Mouse (Mus musculus) neural tube, embryonic 13.5 days (tissue): ENCODE measurements around the gene Nup98. TPM values are rescaled to one million over a fixed set of nuclear protein-coding genes. Genes with fewer than 3 reads are reported as not detected.
A peak's percentile ranks its signal among the peaks of the same experiment; 100 is the strongest.

Experiments used
- ATAC-seq: fragments of 200-750 bp; cut with Nextera tagmentation; 2 replicates; pipeline ENCODE4 v1.8.0; 2017; ENCODE audit warnings: low read depth, mild to moderate bottlenecking, moderate TSS enrichment, moderate library complexity
- H3K27ac ChIP-seq: fragments of 300-500 bp; sonication (generic); replicated peaks from 2 replicates; pipeline ENCODE4 v1.5.1; 2015; ENCODE audit warnings: moderate library complexity, mild to moderate bottlenecking, inconsistent platforms
- H3K27me3 ChIP-seq: fragments of 300-500 bp; sonication (generic); 2 replicates; pipeline ENCODE4 v1.6.1; 2015; ENCODE audit warnings: mild to moderate bottlenecking, inconsistent platforms
- H3K36me3 ChIP-seq: fragments of 300-500 bp; sonication (generic); 2 replicates; pipeline ENCODE4 v1.6.1; 2015; ENCODE audit warnings: mild to moderate bottlenecking, inconsistent platforms
- H3K4me1 ChIP-seq: fragments of 300-500 bp; sonication (generic); replicated peaks from 2 replicates; pipeline ENCODE4 v1.6.1; 2015; ENCODE audit warnings: inconsistent platforms
- H3K4me2 ChIP-seq: fragments of 300-500 bp; sonication (generic); 2 replicates; pipeline ENCODE4 v1.6.1; 2015; ENCODE audit warnings: inconsistent platforms, mild to moderate bottlenecking, moderate library complexity
- H3K4me3 ChIP-seq: fragments of 300-500 bp; sonication (generic); 2 replicates; pipeline ENCODE4 v1.5.1; 2015; ENCODE audit warnings: mild to moderate bottlenecking, inconsistent platforms
- H3K9ac ChIP-seq: fragments of 300-500 bp; sonication (generic); 2 replicates; pipeline ENCODE4 v1.6.1; 2015; ENCODE audit warnings: moderate library complexity, mild to moderate bottlenecking, inconsistent platforms
- H3K9me3 ChIP-seq: fragments of 300-500 bp; sonication (generic); 2 replicates; pipeline ENCODE4 v1.6.1; 2016; ENCODE audit warnings: inconsistent platforms
- WGBS: fragments of 180-500 bp; shearing (Covaris S2); methylation state at CpG from one replicate; pipeline ENCODE4 v1.1.7; 2015; 5-methylcytosine and 5-hydroxymethylcytosine counted together
- polyA plus RNA-seq: library from polyadenylated mRNA; unstranded; fragments of >200 nt; fragmentation: Nextera tagmentation; extraction: Ambion mirVana; gene quantifications from 2 replicates; pipeline ENCODE4 v1.2.1, GENCODE M21; 2015

Gene Nup98
- polyA plus RNA-seq, 1 experiment from 2014 or later: 21.6 TPM

DNA sequence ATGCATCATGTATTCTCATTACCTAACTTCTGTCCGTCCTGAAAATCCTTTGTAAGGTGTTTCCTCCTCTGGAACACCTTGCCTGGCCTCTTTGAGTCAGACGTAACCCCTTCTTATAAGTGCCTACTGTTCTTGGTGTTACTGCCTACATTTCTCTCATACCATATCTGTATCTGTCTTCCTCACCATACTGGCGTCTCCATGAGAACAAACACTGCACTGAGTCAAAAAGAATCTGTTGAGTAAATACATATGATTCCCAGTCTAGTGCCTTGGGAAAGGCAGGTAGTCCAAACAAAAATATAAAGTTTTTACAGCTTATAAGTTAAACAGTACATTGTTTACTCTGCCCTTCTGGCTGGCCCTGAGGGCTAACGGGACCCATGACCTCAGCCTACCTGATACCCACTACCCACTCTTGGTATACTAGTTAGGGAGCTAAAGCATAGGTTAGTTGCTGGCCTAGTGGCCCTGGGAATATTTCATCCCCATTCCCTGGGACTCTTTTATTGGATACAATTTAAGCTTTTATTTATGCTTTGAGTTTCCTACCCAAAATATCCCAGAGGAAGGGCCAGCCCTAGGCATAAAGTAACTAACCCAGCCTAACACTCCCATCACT, 18.2 kb upstream of the Nup98 start:
- H3K4me3 ChIP-seq: no peak overlapping the region
- no peaks in the 10 kb centered on the region for H3K27me3 ChIP-seq
- 0 out of 2 replicates have a peak, but pooled peaks cover 4% of the 10 kb centered on the region for H3K9me3 ChIP-seq
- no peak overlapping the region for H3K9ac ChIP-seq
- no peak for ATAC-seq
- H3K27ac ChIP-seq: no peak overlapping the region
- peaks cover 1% of the 10 kb centered on the region; the same call in 1 of the 2 replicates for H3K4me1 ChIP-seq
- WGBS: 94% methylated on average over 4 of the region's 4 CpGs
- no peak overlapping the region for H3K4me2 ChIP-seq
- 0 out of 2 replicates have a peak, but pooled peaks cover 12% of the 10 kb centered on the region for H3K36me3 ChIP-seq

DNA sequence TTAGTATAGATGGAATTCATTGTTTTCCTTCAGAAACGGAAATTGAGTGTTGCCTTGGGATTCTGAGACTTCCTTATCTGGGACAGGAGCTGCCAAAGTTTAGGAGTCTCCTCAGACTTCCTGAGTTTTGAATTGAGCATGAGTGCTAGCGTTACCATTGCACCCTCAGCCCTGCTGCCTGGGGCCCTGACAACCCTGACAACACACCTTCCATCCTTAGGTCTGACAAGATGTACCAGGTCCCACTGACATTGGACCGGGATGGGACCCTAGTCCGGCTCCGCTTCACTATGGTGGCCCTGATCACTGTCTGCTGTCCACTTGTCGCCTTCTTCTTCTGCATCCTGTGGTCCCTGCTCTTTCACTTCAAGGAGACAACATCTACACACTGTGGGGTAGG, 16.1 kb upstream of the Nup98 start:
- H3K36me3 ChIP-seq: 0 out of 2 replicates have a peak, but pooled peaks cover 12% of the 10 kb centered on the region
- no peak overlapping the region for H3K9ac ChIP-seq
- no peak overlapping the region for H3K4me2 ChIP-seq
- no peak overlapping the region for H3K27ac ChIP-seq
- 94% methylated on average over 6 of the region's 6 CpGs for WGBS
- peaks cover 8% of the 10 kb centered on the region for H3K4me1 ChIP-seq
- H3K4me3 ChIP-seq: no peak overlapping the region
- no peak for ATAC-seq
- 0 out of 2 replicates have a peak, but pooled peaks cover 4% of the 10 kb centered on the region for H3K9me3 ChIP-seq
- no peaks in the 10 kb centered on the region for H3K27me3 ChIP-seq

DNA sequence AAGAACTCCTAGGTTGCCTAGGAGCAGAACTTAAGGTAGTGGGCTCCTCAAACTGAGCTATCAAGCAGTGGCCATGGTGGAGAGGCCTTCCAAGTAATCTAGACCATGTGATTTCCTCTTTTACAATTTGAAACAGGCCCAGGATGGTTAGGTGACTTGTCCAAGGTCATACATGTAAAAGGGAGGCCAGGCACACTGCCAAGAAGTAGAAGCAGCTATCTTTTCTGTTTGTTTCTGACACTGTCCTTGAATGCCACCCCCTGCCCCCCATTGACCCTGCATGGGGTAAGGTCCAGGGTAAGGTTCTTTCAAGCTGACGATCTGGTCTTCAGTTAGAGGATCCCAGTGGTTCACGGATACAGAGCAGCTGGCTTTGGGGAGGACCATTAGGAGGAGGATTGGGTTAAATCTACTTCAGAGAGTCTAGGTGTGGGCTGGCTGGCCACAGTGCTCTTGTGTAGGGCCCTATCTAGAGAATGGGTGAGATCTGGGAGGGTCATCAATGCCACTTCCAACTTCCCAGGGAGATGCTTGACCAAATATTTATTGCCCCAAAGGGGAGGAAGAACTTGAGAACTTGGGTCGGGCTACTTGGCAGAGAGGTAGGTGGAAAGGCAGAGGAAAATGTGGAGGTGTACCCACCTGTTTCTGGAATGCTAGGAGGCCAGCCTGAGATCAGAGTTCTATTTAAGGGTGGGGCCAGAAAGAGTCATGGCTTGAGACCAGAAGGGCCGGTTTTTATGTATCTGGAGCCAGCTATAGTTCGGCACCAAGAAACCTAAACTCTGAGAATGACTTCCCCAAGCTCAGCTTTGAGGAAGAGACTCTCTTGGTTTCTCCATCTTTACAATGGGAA, 14.1 kb upstream of the Nup98 start:
- 0 out of 2 replicates have a peak, but pooled peaks cover 9% of the 10 kb centered on the region for H3K36me3 ChIP-seq
- peaks cover 8% of the 10 kb centered on the region for H3K4me1 ChIP-seq
- 91% methylated on average over 5 of the region's 5 CpGs for WGBS
- no peaks in the 10 kb centered on the region for H3K27me3 ChIP-seq
- H3K4me3 ChIP-seq: no peak overlapping the region
- H3K4me2 ChIP-seq: no peak overlapping the region
- no peak overlapping the region for H3K9ac ChIP-seq
- no peak overlapping the region for H3K27ac ChIP-seq
- no peak for ATAC-seq
- 0 out of 2 replicates have a peak, but pooled peaks cover 2% of the 10 kb centered on the region for H3K9me3 ChIP-seq

- ATAC-seq: peak; percentile 89
- Histone ChIP-seq H3K4me1 (peaks cover 8% of the 10 kb centered on the region), H3K4me3 (peak overlapping the region; percentile 70), H3K9ac (peak overlapping the region; percentile 80), H3K27me3 (no peaks in the 10 kb centered on the region), H3K4me2 (peak overlapping the region; percentile 82), H3K36me3 (0 out of 2 replicates have a peak, but pooled peaks cover 1% of the 10 kb centered on the region), H3K27ac (0 out of 2 replicates have a peak overlapping the region, but pooled peaks have one; percentile 13), H3K9me3 (no peaks in the 10 kb centered on the region)
- WGBS: 2% methylated on average over 31 of the region's 31 CpGs
These were observed 13.0 kb upstream of the Nup98 start for GRCm38 (mm10) chr7:102222830-102223556.

- Histone ChIP-seq H3K27me3 (no peaks in the 10 kb centered on the region), H3K4me3 (peak overlapping the region; percentile 70), H3K9ac (peak overlapping the region; percentile 80), H3K4me1 (peaks cover 8% of the 10 kb centered on the region), H3K27ac (no peak overlapping the region), H3K9me3 (no peaks in the 10 kb centered on the region), H3K36me3 (no peaks in the 10 kb centered on the region), H3K4me2 (peak overlapping the region; percentile 82)
- under 1% methylated on average over 9 of the region's 13 CpGs for WGBS
- ATAC-seq: peak; percentile 82
These were observed 12.4 kb upstream of the Nup98 start for GRCm38 (mm10) chr7:102222336-102222735.

- H3K36me3 ChIP-seq: no peaks in the 10 kb centered on the region
- H3K9me3 ChIP-seq: no peaks in the 10 kb centered on the region
- peak overlapping the region; percentile 70; the same call in 1 of the 2 replicates for H3K4me3 ChIP-seq
- 62% methylated on average over 1 of the region's 1 CpGs for WGBS
- H3K4me2 ChIP-seq: peak overlapping the region; percentile 82
- peaks cover 8% of the 10 kb centered on the region for H3K4me1 ChIP-seq
- peak; percentile 11 for ATAC-seq
- H3K9ac ChIP-seq: no peak overlapping the region
- H3K27me3 ChIP-seq: no peaks in the 10 kb centered on the region
- H3K27ac ChIP-seq: no peak overlapping the region
These were observed 11.9 kb upstream of the Nup98 start for GRCm38 (mm10) chr7:102221899-102222298.

GRCm38 (mm10) chr7:102211071-102211470, 1.1 kb upstream of the Nup98 start:
- no peaks in the 10 kb centered on the region for H3K27me3 ChIP-seq
- H3K4me2 ChIP-seq: peak overlapping the region; percentile 66
- H3K4me1 ChIP-seq: peaks cover 33% of the 10 kb centered on the region
- peak overlapping the region; percentile 88 for H3K4me3 ChIP-seq
- H3K27ac ChIP-seq: peak overlapping the region; percentile 96
- peak overlapping the region; percentile 73 for H3K9ac ChIP-seq
- ATAC-seq: no peak
- 70% methylated on average over 3 of the region's 3 CpGs for WGBS
- 0 out of 2 replicates have a peak, but pooled peaks cover 3% of the 10 kb centered on the region for H3K36me3 ChIP-seq
- no peaks in the 10 kb centered on the region for H3K9me3 ChIP-seq

- WGBS: 60% methylated on average over 4 of the region's 4 CpGs
- no peak for ATAC-seq
- peak overlapping the region; percentile 91 for H3K4me2 ChIP-seq
- H3K9me3 ChIP-seq: no peaks in the 10 kb centered on the region
- peaks cover 11% of the 10 kb centered on the region; the same call in 1 of the 2 replicates for H3K36me3 ChIP-seq
- peak overlapping the region; percentile 94 for H3K27ac ChIP-seq
- H3K27me3 ChIP-seq: no peaks in the 10 kb centered on the region
- peak overlapping the region; percentile 88 for H3K4me3 ChIP-seq
- peak overlapping the region; percentile 88 for H3K9ac ChIP-seq
- peaks cover 37% of the 10 kb centered on the region for H3K4me1 ChIP-seq
These were observed 1.1 kb downstream of the Nup98 start for GRCm38 (mm10) chr7:102208806-102209363.

- Histone ChIP-seq H3K9ac (no peak overlapping the region), H3K4me1 (peaks cover 30% of the 10 kb centered on the region), H3K9me3 (no peaks in the 10 kb centered on the region), H3K27me3 (no peaks in the 10 kb centered on the region), H3K4me2 (no peak overlapping the region), H3K36me3 (peaks cover 11% of the 10 kb centered on the region; the same call in 1 of the 2 replicates), H3K4me3 (no peak overlapping the region), H3K27ac (no peak overlapping the region)
- 86% methylated on average over 1 of the region's 1 CpGs for WGBS
- ATAC-seq: no peak
These were observed 4.3 kb downstream of the Nup98 start for GRCm38 (mm10) chr7:102205646-102206045.

DNA sequence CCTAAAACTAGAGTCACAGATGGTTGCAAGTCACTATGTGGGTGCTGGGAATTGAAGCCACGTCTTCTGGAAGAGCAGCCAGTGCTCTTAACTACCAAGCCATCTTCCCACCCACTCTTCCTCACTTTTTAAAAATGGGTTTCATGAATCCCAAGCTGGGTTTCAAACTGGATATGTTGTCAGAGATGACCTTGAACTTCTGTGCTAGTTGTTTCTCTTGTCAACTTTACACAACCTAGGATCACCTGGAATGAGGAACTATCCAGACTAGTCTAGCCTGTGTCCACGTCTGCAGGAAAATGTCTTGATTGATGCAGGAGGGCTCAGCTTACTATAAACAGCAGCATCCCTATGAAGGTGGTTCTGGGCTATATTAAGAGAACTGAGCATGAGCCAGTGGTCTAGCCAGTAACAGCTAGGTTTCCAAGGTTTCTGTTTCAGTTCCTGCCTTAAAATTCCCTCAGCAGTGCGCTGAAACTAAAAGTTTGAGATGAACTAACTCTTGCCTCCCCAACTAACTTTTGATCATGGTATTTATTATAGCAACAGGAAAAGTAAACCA, 5.6 kb downstream of the Nup98 start:
- Histone ChIP-seq H3K4me1 (peaks cover 30% of the 10 kb centered on the region), H3K4me2 (no peak overlapping the region), H3K27me3 (no peaks in the 10 kb centered on the region), H3K27ac (no peak overlapping the region), H3K36me3 (peaks cover 11% of the 10 kb centered on the region; the same call in 1 of the 2 replicates), H3K4me3 (no peak overlapping the region), H3K9ac (no peak overlapping the region), H3K9me3 (no peaks in the 10 kb centered on the region)
- WGBS: 91% methylated on average over 3 of the region's 3 CpGs
- no peak for ATAC-seq
